Mouse (Mus musculus) R1 (cell line): Measurements from ENCODE around the gene Klhl8.

ENCODE experiments used
- DNase-seq: peaks from one replicate; pipeline ENCODE4 v3.0.0-alpha.2; 2018; ENCODE audit warnings: low read depth, low spot score

Klhl8 gene

GRCm38 (mm10) chr5:103813997-103814542 lies 97.0 kb downstream of the Klhl8 start:
- DNase-seq, result no peak

- peak; percentile 97 for DNase-seq
Observed at GRCm38 (mm10) chr5:103813291-103813690, 97.8 kb downstream of the Klhl8 start.
